Mouse (Mus musculus): Measurements from ENCODE around the gene Chrnb2. TPM values are rescaled to one million over a fixed set of nuclear protein-coding genes. Genes with fewer than 3 reads are reported as not detected.

Chrnb2 gene
- total RNA-seq, 2 experiments from 2014 or later = 0.08 to 0.19 TPM

DNA sequence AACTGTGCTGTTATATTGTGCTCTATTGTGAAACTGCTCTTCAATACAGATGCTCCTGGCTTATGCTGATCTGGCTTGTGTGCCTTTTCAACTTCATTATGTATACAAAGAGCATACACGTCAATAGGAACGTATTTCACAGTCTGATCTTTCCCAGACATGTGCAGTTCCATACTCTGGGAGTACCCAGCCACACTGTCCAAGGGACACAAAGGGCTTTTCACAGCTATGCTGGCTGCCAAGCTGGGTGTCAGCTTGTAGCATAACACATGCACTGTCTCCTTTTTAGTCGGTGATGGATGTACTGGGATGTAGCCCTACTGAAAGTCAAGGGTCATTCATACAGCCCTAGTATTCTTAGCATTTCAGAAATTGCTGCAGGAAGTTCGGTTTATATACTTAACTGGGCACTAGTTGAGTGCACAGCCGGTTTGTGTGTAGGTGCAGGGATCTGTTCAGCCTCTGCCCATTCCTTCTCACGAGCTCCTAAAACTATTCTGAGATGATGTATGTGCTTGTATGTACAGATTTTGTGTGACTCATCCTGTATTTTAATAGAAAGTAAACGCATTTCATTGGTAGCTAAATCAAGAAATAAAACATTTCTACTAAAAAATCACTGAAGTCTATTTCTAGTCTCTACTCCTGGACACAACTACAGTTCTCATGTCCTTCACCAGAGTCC is 40.9 kb downstream of the Chrnb2 start:
- no peak for DNase-seq
- intact Hi-C loops (cut with DNase I) = no loop called here

DNA sequence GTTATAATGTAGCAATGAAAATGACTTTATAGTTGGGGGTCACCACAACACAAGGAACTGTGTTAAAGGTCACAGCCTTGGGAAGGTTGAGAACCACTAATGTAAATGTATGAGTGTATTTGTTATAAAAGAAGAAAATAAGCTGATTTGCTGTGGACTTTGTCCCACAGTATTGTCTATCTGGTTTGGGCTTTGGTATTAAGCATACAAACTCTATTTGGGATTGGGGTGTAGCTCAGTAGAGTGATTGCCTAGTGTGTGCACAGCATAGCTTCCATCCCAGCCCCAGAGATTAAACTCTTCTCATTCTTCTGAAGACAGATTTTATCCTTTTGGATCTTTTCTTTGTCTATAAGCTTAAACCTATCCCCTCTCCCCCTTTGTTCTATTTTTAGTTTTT is 42.4 kb downstream of the Chrnb2 start:
- no peak for DNase-seq
- intact Hi-C loops (cut with DNase I) = no loop called here

DNA sequence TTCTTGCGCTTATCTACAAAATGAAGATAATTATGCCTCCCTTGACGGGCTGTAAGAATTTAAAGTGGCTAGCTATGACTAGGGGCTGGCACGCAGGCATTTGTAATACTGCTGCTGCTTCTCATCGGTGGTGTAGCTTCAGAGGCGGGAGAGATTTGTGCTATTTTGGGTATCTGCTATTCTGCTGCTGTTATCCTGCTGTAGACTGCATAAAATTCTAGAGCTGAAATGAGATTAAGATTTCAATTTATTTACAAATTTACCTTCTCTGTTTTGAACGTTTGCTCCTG is 48.5 kb downstream of the Chrnb2 start:
- no peak for DNase-seq
- intact Hi-C loops (cut with DNase I) = loop anchor here (1.0 to 2.0 kb wide), 2 partner anchors 15 to 56 kb away; no protein-coding TSS in a partner anchor

- DNase-seq = peak in 1 of 2 experiments; percentile 36
- intact Hi-C loops (cut with DNase I) = loop anchor here (1.0 to 2.0 kb wide), 2 partner anchors 15 to 57 kb away; no protein-coding TSS in a partner anchor
Measured at GRCm38 (mm10) chr3:89715207-89715966, 49.0 kb downstream of the Chrnb2 start.

- DNase-seq = peak; percentile 68 to 72
Measured at GRCm38 (mm10) chr3:89714359-89715206, 49.8 kb downstream of the Chrnb2 start, which contains the start of gene Adar. Gene Adar, plus strand, starts transcription at chr3:89715022.

GRCm38 (mm10) chr3:89704064-89704463 is 60.4 kb downstream of the Chrnb2 start:
- intact Hi-C loops (cut with DNase I) = no loop called here

More at GRCm38 (mm10) chr3:89714359-89715206, 49.8 kb downstream of the Chrnb2 start, which contains the start of gene Adar:
- intact Hi-C loops (cut with DNase I) = loop anchor here (1.0 to 5.0 kb wide), 3 partner anchors 16 to 143 kb away; no protein-coding TSS in a partner anchor

DNA sequence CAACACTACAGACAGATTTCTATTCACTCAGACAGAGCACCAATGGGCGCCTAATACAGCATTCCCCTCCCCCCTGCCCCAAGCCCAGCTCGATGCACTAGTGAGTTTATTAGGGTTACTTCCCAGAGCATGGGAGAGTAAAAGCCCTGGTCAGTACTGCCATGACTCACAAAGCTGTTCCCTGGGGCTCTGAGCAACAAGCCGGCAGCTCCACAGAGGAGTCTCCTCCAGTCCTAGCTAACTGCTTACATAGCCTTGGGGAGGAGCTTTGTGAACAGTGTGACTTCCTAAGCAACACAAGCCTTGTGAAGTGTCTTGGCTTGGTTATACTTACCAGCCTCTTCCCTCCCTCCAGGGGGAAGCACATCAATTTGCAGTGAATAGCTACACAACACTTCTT is 60.8 kb downstream of the Chrnb2 start:
- intact Hi-C loops (cut with DNase I) = no loop called here
- DNase-seq = no peak

More at GRCm38 (mm10) chr3:89704064-89704463, 60.4 kb downstream of the Chrnb2 start:
- DNase-seq = no peak

- intact Hi-C loops (cut with DNase I) = no loop called here
- DNase-seq = no peak
Measured at GRCm38 (mm10) chr3:89700461-89700860, 64.0 kb downstream of the Chrnb2 start.

GRCm38 (mm10) chr3:89698958-89699357 is 65.5 kb downstream of the Chrnb2 start:
- no peak for DNase-seq

More at GRCm38 (mm10) chr3:89698958-89699357, 65.5 kb downstream of the Chrnb2 start:
- intact Hi-C loops (cut with DNase I) = no loop called here

Other genes with a start within 250 kb of the Chrnb2 start
- gene Kcnn3, start 244.5 kb downstream of the Chrnb2 start, total RNA-seq (2021) = 1 to 10 TPM; 1.9 to 2.3 TPM
- 10 to 100 TPM; 13.2 to 13.7 TPM for gene Adar, start 49.6 kb downstream of the Chrnb2 start, total RNA-seq (2021)
- gene Ube2q1, start 9.0 kb upstream of the Chrnb2 start, total RNA-seq (2021) = 10 to 100 TPM; 24.4 to 26.9 TPM
- 10 to 100 TPM; 13.2 to 15.0 TPM for gene She, start 66.7 kb upstream of the Chrnb2 start, total RNA-seq (2021)
- gene Il6ra, start 148.6 kb upstream of the Chrnb2 start, total RNA-seq (2021) = 1 to 10 TPM; 4.3 to 7.5 TPM
- gene Atp8b2, start 198.9 kb upstream of the Chrnb2 start, total RNA-seq (2021) = 10 to 100 TPM; 21.8 to 24.1 TPM
- 10 to 100 TPM; 42.3 to 53.4 TPM for gene Hax1, start 234.1 kb upstream of the Chrnb2 start, total RNA-seq (2021)